Comparison of ENCODE assay signal across 28 mouse cellular contexts in the genomic region with DNA sequence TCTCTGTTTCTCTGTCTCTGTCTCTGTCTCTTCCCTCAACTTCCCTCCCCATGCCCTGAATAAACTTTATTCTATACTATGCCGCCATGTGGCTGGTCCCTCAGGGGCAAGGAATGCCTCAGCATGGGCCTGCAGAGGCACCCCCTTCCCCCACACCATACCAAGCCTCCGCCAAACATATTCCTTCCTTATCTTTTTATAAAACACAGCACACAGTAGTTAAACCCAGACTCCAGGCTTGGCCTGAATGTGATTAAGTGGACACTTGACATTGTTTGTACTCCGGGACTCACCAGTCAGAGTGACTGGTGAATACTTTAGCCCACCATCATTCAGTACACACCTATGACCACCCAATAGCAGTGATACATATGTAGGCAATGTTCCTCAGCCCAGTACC.
"Had no signal": no experiment of that assay in that cellular context is flagged by ENCODE, and none has a peak within 500 bp of the region (broad histone marks: within the 10 kb centered on the region; RNA-seq: fewer than 3 reads in every experiment).

No protein-coding gene starts in this region.

- H3K4me3 ChIP-seq: embryonic facial prominence, embryonic 10.5 days; embryonic facial prominence, embryonic 12.5 days; embryonic facial prominence, embryonic 13.5 days; embryonic facial prominence, embryonic 15.5 days; erythroblast, embryonic 14.5 days; forebrain, embryonic 10.5 days; forebrain, embryonic 12.5 days; forebrain, embryonic 13.5 days; forebrain, embryonic 15.5 days; gastrocnemius, adult 2 months had no signal

- H3K27me3 ChIP-seq: embryonic facial prominence, embryonic 12.5 days; embryonic facial prominence, embryonic 13.5 days; embryonic facial prominence, embryonic 15.5 days; forebrain, embryonic 12.5 days; forebrain, embryonic 13.5 days; forebrain, embryonic 15.5 days had no signal

- H3K9me3 ChIP-seq: embryonic facial prominence, embryonic 10.5 days; embryonic facial prominence, embryonic 12.5 days; embryonic facial prominence, embryonic 13.5 days; embryonic facial prominence, embryonic 15.5 days; forebrain, embryonic 10.5 days; forebrain, embryonic 12.5 days; forebrain, embryonic 13.5 days; forebrain, embryonic 15.5 days had no signal

- H3K36me3 ChIP-seq: embryonic facial prominence, embryonic 10.5 days; embryonic facial prominence, embryonic 12.5 days; embryonic facial prominence, embryonic 13.5 days; embryonic facial prominence, embryonic 15.5 days; forebrain, embryonic 10.5 days; forebrain, embryonic 12.5 days; forebrain, embryonic 15.5 days had no signal

- H3K9ac ChIP-seq: embryonic facial prominence, embryonic 12.5 days; embryonic facial prominence, embryonic 13.5 days; embryonic facial prominence, embryonic 15.5 days; forebrain, embryonic 12.5 days; forebrain, embryonic 13.5 days; forebrain, embryonic 15.5 days; forebrain, postnatal 0 days had no signal

- H3K4me2 ChIP-seq: embryonic facial prominence, embryonic 12.5 days; embryonic facial prominence, embryonic 13.5 days; embryonic facial prominence, embryonic 15.5 days; forebrain, embryonic 12.5 days; forebrain, embryonic 13.5 days; forebrain, embryonic 15.5 days had no signal

- ATAC-seq: forebrain, embryonic 13.5 days; forebrain, embryonic 14.5 days; forebrain, embryonic 15.5 days; forebrain, embryonic 16.5 days; forebrain, postnatal 0 days had no signal

- H3K4me1 ChIP-seq: embryonic facial prominence, embryonic 15.5 days; forebrain, embryonic 10.5 days; forebrain, embryonic 12.5 days had no signal

- H3K27ac ChIP-seq: embryonic facial prominence, embryonic 10.5 days; embryonic facial prominence, embryonic 12.5 days; embryonic facial prominence, embryonic 13.5 days; embryonic facial prominence, embryonic 15.5 days; forebrain, embryonic 10.5 days; forebrain, embryonic 12.5 days; forebrain, embryonic 13.5 days; forebrain, embryonic 15.5 days; gastrocnemius, adult 2 months had no signal

- DNase-seq: cerebellum, adult 18-20 months; cerebellum, adult 2 months; cerebellum, adult 8-10 months; cerebellum, adult 9-10 months; cerebellum, adult 9-11 months; cerebellum, postnatal 10 days; cerebellum, postnatal 14 days; cerebellum, postnatal 25 days; cerebellum, postnatal 36 days; embryo, embryonic 11 days; forebrain, postnatal 0 days; gastrocnemius, adult 2 months; gastrocnemius, postnatal 10 days; gastrocnemius, postnatal 14 days; gastrocnemius, postnatal 25 days; gastrocnemius, postnatal 36 days; heart, adult 18-20 months had no signal
